Mouse (Mus musculus) ovary, adult 2 months (tissue): Measurements from ENCODE around the gene Pih1d2. TPM values are rescaled to one million over a fixed set of nuclear protein-coding genes. Genes with fewer than 3 reads are reported as not detected.

Experiments used
- polyA plus RNA-seq: library from polyadenylated mRNA; depleted of rRNA; stranded (reverse); fragments of >200 nt; gene quantifications from 2 replicates; pipeline ENCODE4 v1.2.3, GENCODE M21; 2012; rRNA removed

Gene Pih1d2
- 2.1 and 4.0 TPM in 2 replicates for polyA plus RNA-seq

GRCm38 (mm10) chr9:50616766-50617603 lies at the start of gene Pih1d2, which contains the start of gene Nkapd1:
Pih1d2 (plus strand) TSS chr9:50617321.
Nkapd1 (minus strand) TSS chr9:50617464.

GRCm38 (mm10) chr9:50603189-50603997 lies 13.7 kb upstream of the Pih1d2 start, which contains the start of the genes Sdhd and Timm8b:
Sdhd (minus strand) TSS chr9:50603812.
Timm8b (plus strand) TSS chr9:50603910.

GRCm38 (mm10) chr9:50659392-50660217 lies 42.5 kb downstream of the Pih1d2 start, which contains the start of gene Dlat:
Dlat (minus strand) TSS chr9:50659780.

Other genes starting within 250 kb of the Pih1d2 start
- 317 and 452 TPM in 2 replicates for gene Plet1, start 122.8 kb upstream of the Pih1d2 start, polyA plus RNA-seq
- gene Pts, start 88.6 kb upstream of the Pih1d2 start, polyA plus RNA-seq: 42.0 and 50.7 TPM in 2 replicates
- 3.3 and 5.7 TPM in 2 replicates for gene Il18, start 62.5 kb upstream of the Pih1d2 start, polyA plus RNA-seq
- gene Bco2, start 62.1 kb upstream of the Pih1d2 start, polyA plus RNA-seq: 0.60 and 0.83 TPM in 2 replicates
- not detected in 2 replicates for gene Tex12, start 56.0 kb upstream of the Pih1d2 start, polyA plus RNA-seq
- 151 and 180 TPM in 2 replicates for gene Sdhd, start 13.5 kb upstream of the Pih1d2 start, polyA plus RNA-seq
- gene Timm8b, start 13.4 kb upstream of the Pih1d2 start, polyA plus RNA-seq: 96.7 and 132 TPM in 2 replicates
- 4.7 and 6.4 TPM in 2 replicates for gene Nkapd1, start 143 bp downstream of the Pih1d2 start, polyA plus RNA-seq
- gene Dlat, start 42.5 kb downstream of the Pih1d2 start, polyA plus RNA-seq: 16.3 and 27.9 TPM in 2 replicates
- gene Dixdc1, start 122.2 kb downstream of the Pih1d2 start, polyA plus RNA-seq: 6.7 and 7.7 TPM in 2 replicates
- gene 2310030G06Rik, start 129.2 kb downstream of the Pih1d2 start, polyA plus RNA-seq: 6.0 and 6.2 TPM in 2 replicates
- gene Cryab, start 134.0 kb downstream of the Pih1d2 start, polyA plus RNA-seq: 67.2 and 114 TPM in 2 replicates
- gene Hspb2, start 135.0 kb downstream of the Pih1d2 start, polyA plus RNA-seq: 32.9 and 41.2 TPM in 2 replicates
- gene Fdxacb1, start 150.9 kb downstream of the Pih1d2 start, polyA plus RNA-seq: 3.2 and 3.9 TPM in 2 replicates
- gene Alg9, start 157.7 kb downstream of the Pih1d2 start, polyA plus RNA-seq: 27.7 and 30.8 TPM in 2 replicates
- 27.7 and 46.9 TPM in 2 replicates for gene 1110032A03Rik, start 158.2 kb downstream of the Pih1d2 start, polyA plus RNA-seq
- gene Ppp2r1b, start 228.0 kb downstream of the Pih1d2 start, polyA plus RNA-seq: 9.0 and 10.2 TPM in 2 replicates